Mouse (Mus musculus): ENCODE data around the gene Matn4.
"Not testable (repeated sequence)": the region's sequence is repeated elsewhere in the genome, so short reads cannot be mapped to it uniquely, and the experiment has no call there.

The Matn4 gene

GRCm38 (mm10) chr2:164372408-164373053 is 32.4 kb downstream of the Matn4 start:
- DNase-seq (ENCODE audit: low spot score in 2 of 2), result no peak

- no peak for DNase-seq (ENCODE audit: low spot score in 2 of 2)
These were observed 33.6 kb downstream of the Matn4 start for GRCm38 (mm10) chr2:164371371-164371770.

- DNase-seq (ENCODE audit: low spot score in 2 of 2), result no peak
These were observed 36.3 kb downstream of the Matn4 start for GRCm38 (mm10) chr2:164368620-164369105.

- no peak for DNase-seq (ENCODE audit: low spot score in 2 of 2)
These were observed 38.0 kb downstream of the Matn4 start for GRCm38 (mm10) chr2:164366947-164367346.

GRCm38 (mm10) chr2:164360974-164361657 is 43.8 kb downstream of the Matn4 start:
- no peak for DNase-seq (ENCODE audit: low spot score in 2 of 2)

GRCm38 (mm10) chr2:164359668-164360067 is 45.3 kb downstream of the Matn4 start:
- no peak for DNase-seq (ENCODE audit: low spot score in 2 of 2)

GRCm38 (mm10) chr2:164359031-164359430 is 45.9 kb downstream of the Matn4 start:
- DNase-seq (ENCODE audit: low spot score in 2 of 2), result no peak

- no peak for DNase-seq (ENCODE audit: low spot score in 2 of 2)
These were observed 46.6 kb downstream of the Matn4 start for GRCm38 (mm10) chr2:164358373-164358772.

GRCm38 (mm10) chr2:164356177-164356967 is 48.6 kb downstream of the Matn4 start:
- DNase-seq (ENCODE audit: low spot score in 2 of 2), result no peak

- no peak for DNase-seq (ENCODE audit: low spot score in 2 of 2)
These were observed 51.6 kb downstream of the Matn4 start for GRCm38 (mm10) chr2:164353356-164353755.

- no peak for DNase-seq (ENCODE audit: low spot score in 2 of 2)
These were observed 52.3 kb downstream of the Matn4 start for GRCm38 (mm10) chr2:164352697-164353096.

- no peak for DNase-seq (ENCODE audit: low spot score in 2 of 2)
These were observed 56.0 kb downstream of the Matn4 start for GRCm38 (mm10) chr2:164348980-164349379.

- not testable (repeated sequence) for DNase-seq (ENCODE audit: low spot score in 2 of 2)
These were observed 57.3 kb downstream of the Matn4 start for GRCm38 (mm10) chr2:164347697-164348096.

- DNase-seq (ENCODE audit: low spot score in 2 of 2), result not testable (repeated sequence)
These were observed 61.2 kb downstream of the Matn4 start for GRCm38 (mm10) chr2:164343732-164344131.

All from right cerebral cortex, adult 2 months (tissue).